Mouse (Mus musculus) liver, embryonic 11.5 days (tissue): ENCODE data around the gene Gpr135. TPM values are rescaled to one million over a fixed set of nuclear protein-coding genes. Genes with fewer than 3 reads are reported as not detected.

Experiments used
- ATAC-seq: fragments of 200-750 bp; cut with Nextera tagmentation; replicated peaks from 2 replicates; pipeline ENCODE4 v1.8.0; 2017; ENCODE audit warnings: moderate number of reproducible peaks, mild to moderate bottlenecking, moderate TSS enrichment, moderate library complexity; ENCODE audit not compliant: low FRiP score
- DNase-seq: peaks from one replicate; pipeline ENCODE4 v3.0.0-alpha.2; 2017; ENCODE audit warnings: low spot score
- H3K27ac ChIP-seq: fragments of 300-500 bp; sonication (generic); 2 replicates; pipeline ENCODE4 v1.5.1; 2014; ENCODE audit warnings: mild to moderate bottlenecking, low read depth, low read length, control low read depth
- H3K27me3 ChIP-seq: fragments of 300-500 bp; sonication (generic); replicated peaks from 2 replicates; pipeline ENCODE4 v1.6.1; 2014; ENCODE audit warnings: low read length, mixed read lengths; ENCODE audit not compliant: control insufficient read depth, insufficient read depth
- H3K36me3 ChIP-seq: fragments of 300-500 bp; sonication (generic); 2 replicates; pipeline ENCODE4 v1.6.1; 2014; ENCODE audit warnings: mild to moderate bottlenecking, low read length, moderate library complexity, mixed read lengths; ENCODE audit not compliant: control insufficient read depth, insufficient read depth
- H3K4me1 ChIP-seq: fragments of 300-500 bp; sonication (generic); replicated peaks from 2 replicates; pipeline ENCODE4 v1.6.1; 2014; ENCODE audit warnings: low read length, mixed read lengths; ENCODE audit not compliant: control insufficient read depth, insufficient read depth
- H3K4me2 ChIP-seq: fragments of 300-500 bp; sonication (generic); 2 replicates; pipeline ENCODE4 v1.6.1; 2014; ENCODE audit warnings: mild to moderate bottlenecking, control low read depth, moderate library complexity
- H3K4me3 ChIP-seq: fragments of 300-500 bp; sonication (generic); 2 replicates; pipeline ENCODE4 v1.5.1; 2014; ENCODE audit warnings: low read depth, low read length, control low read depth
- H3K9ac ChIP-seq: fragments of 300-500 bp; sonication (generic); 2 replicates; pipeline ENCODE4 v1.6.1; 2014; ENCODE audit warnings: low read depth, low read length, control low read depth
- H3K9me3 ChIP-seq: fragments of 300-500 bp; sonication (generic); 2 replicates; pipeline ENCODE4 v1.6.1; 2016; ENCODE audit warnings: low read length, inconsistent platforms, mixed read lengths; ENCODE audit not compliant: control insufficient read depth
- WGBS: fragments of 180-500 bp; shearing (Covaris S2); extraction: QIAGEN DNeasy Blood & Tissue Kit; methylation state at CpG from one replicate; pipeline ENCODE4 v1.1.7; 2014; 5-methylcytosine and 5-hydroxymethylcytosine counted together
- polyA plus RNA-seq: library from polyadenylated mRNA; unstranded; fragments of >200 nt; fragmentation: Nextera tagmentation; extraction: Ambion mirVana; gene quantifications from 2 replicates; pipeline ENCODE4 v1.2.1, GENCODE M21; 2014

Gpr135 gene
- polyA plus RNA-seq, 1 experiment from 2014 or later: 0.33 TPM

GRCm38 (mm10) chr12:72021543-72021942 is 49.4 kb downstream of the Gpr135 start:
- no peak overlapping the region for H3K9ac ChIP-seq
- no peak overlapping the region for H3K4me3 ChIP-seq
- H3K36me3 ChIP-seq: no peaks in the 10 kb centered on the region; the same call in 1 of the 2 replicates
- H3K9me3 ChIP-seq: peaks cover 5% of the 10 kb centered on the region; the same call in 1 of the 2 replicates
- H3K4me1 ChIP-seq: peaks cover 9% of the 10 kb centered on the region; the same call in 1 of the 2 replicates
- no peak overlapping the region for H3K4me2 ChIP-seq
- WGBS: 54% methylated on average over 5 of the region's 5 CpGs
- no peak overlapping the region for H3K27ac ChIP-seq
- DNase-seq: no peak
- H3K27me3 ChIP-seq: no peaks in the 10 kb centered on the region
- ATAC-seq: 0 out of 2 replicates have a peak, but pooled peaks have one; percentile 20

- no peak overlapping the region for H3K9ac ChIP-seq
- ATAC-seq: no peak
- no peak for DNase-seq
- WGBS: 91% methylated on average over 4 of the region's 4 CpGs
- H3K4me3 ChIP-seq: no peak overlapping the region
- peaks cover 5% of the 10 kb centered on the region; the same call in 1 of the 2 replicates for H3K9me3 ChIP-seq
- no peak overlapping the region for H3K4me2 ChIP-seq
- no peak overlapping the region for H3K27ac ChIP-seq
- H3K27me3 ChIP-seq: no peaks in the 10 kb centered on the region
- H3K4me1 ChIP-seq: peaks cover 9% of the 10 kb centered on the region; the same call in 1 of the 2 replicates
- H3K36me3 ChIP-seq: no peaks in the 10 kb centered on the region; the same call in 1 of the 2 replicates
These were observed 50.6 kb downstream of the Gpr135 start for GRCm38 (mm10) chr12:72020285-72020684.

Other genes starting within 250 kb of the Gpr135 start
- 15.2 and 16.4 TPM in 2 replicates for gene Daam1, start 240.0 kb downstream of the Gpr135 start, polyA plus RNA-seq
- 8.0 and 8.9 TPM in 2 replicates for gene L3hypdh, start 14.3 kb upstream of the Gpr135 start, polyA plus RNA-seq
- 31.1 and 35.4 TPM in 2 replicates for gene Jkamp, start 14.5 kb upstream of the Gpr135 start, polyA plus RNA-seq
- gene Ccdc175, start 113.9 kb upstream of the Gpr135 start, polyA plus RNA-seq: not detected in 2 replicates